11 mouse cellular contexts compared by ENCODE assay signal in the genomic region with DNA sequence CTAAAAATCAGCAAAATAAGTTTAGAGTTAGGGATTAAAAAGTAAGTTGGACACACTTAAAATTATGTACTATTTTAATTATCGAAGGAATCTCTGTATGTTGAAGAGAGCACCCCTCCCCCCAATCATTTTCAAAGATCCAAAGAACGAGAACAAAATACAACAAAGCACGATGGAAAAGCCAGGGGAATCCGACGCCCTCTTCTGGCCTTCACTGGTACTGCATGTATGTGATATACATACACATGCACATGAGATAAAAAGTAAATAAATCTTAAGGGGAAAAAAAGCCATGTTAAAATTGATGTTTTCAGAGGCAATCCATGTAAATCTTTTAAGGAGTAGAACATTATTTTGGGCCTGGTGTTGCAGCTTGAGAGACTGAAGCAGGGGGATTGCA.
A peak's percentile ranks its signal among the peaks of the same experiment; 100 is the strongest.
DNase-seq lines count a peak whose midpoint lies in the region; ATAC-seq and TF ChIP-seq lines count a peak whose summit lies in the region.
"Had no signal": no experiment of that assay in that cellular context is flagged by ENCODE, and none has a peak within 500 bp of the region (broad histone marks: within the 10 kb centered on the region; RNA-seq: fewer than 3 reads in every experiment).

No protein-coding gene starts in this region.

- no peaks in the 10 kb centered on the region for H3K27me3 ChIP-seq in midbrain, postnatal 0 days (ENCODE audit: insufficient read depth, low read length)
- H3K27me3 ChIP-seq: neural tube, embryonic 12.5 days had no signal

- H3K4me2 ChIP-seq in midbrain, postnatal 0 days (ENCODE audit: low read depth, low read length, poor library complexity, severe bottlenecking), result no peak overlapping the region
- H3K4me2 ChIP-seq: neural tube, embryonic 12.5 days had no signal

- H3K36me3 ChIP-seq in midbrain, postnatal 0 days (ENCODE audit: insufficient read depth, low read length), result no peaks in the 10 kb centered on the region
- H3K36me3 ChIP-seq: heart, embryonic 10.5 days; neural tube, embryonic 12.5 days had no signal

- 20% methylated on average over 5 of the region's 5 CpGs for WGBS in midbrain, postnatal 0 days

- peak; percentile 75 for TF ChIP-seq CTCF in layer of hippocampus, adult 2 months (conservative IDR thresholded peaks at IDR 0.05)
- TF ChIP-seq CTCF in midbrain, postnatal 0 days (IDR thresholded peaks at IDR 0.05), result peak; percentile 71

- no peaks in the 10 kb centered on the region for H3K9me3 ChIP-seq in midbrain, postnatal 0 days (ENCODE audit: low read length)
- H3K9me3 ChIP-seq: heart, embryonic 10.5 days; neural tube, embryonic 12.5 days had no signal

- no peaks in the 10 kb centered on the region for H3K4me1 ChIP-seq in midbrain, postnatal 0 days (ENCODE audit: insufficient read depth, low read length)
- H3K4me1 ChIP-seq: neural tube, embryonic 12.5 days had no signal

- no peak overlapping the region for H3K4me3 ChIP-seq in layer of hippocampus, adult 2 months
- no peak overlapping the region for H3K4me3 ChIP-seq in midbrain, postnatal 0 days (ENCODE audit: low read depth, low read length)
- H3K4me3 ChIP-seq: heart, embryonic 10.5 days; neural tube, embryonic 12.5 days had no signal

- no peak for ATAC-seq in midbrain, postnatal 0 days (ENCODE audit: low FRiP score)

- H3K9ac ChIP-seq in midbrain, postnatal 0 days (replicated peaks; ENCODE audit: low read length, poor library complexity, severe bottlenecking), result no peak overlapping the region
- H3K9ac ChIP-seq: neural tube, embryonic 12.5 days had no signal

- no peak overlapping the region for H3K27ac ChIP-seq in layer of hippocampus, adult 2 months
- no peak overlapping the region for H3K27ac ChIP-seq in midbrain, postnatal 0 days (ENCODE audit: low read depth, low read length)
- H3K27ac ChIP-seq: heart, embryonic 10.5 days; neural tube, embryonic 12.5 days had no signal

- peak; percentile 26 to 42 for DNase-seq in cerebellum, postnatal 10 days
- no peak for DNase-seq in cerebellum, adult 9-11 months
- no peak for DNase-seq in layer of hippocampus, adult 2 months (ENCODE audit: low spot score in 2 of 2)
- DNase-seq in layer of hippocampus, adult 9-10 months (ENCODE audit: low spot score), result no peak
- DNase-seq in right cerebral cortex, postnatal 14 days, result peak; percentile 17
- DNase-seq in right cerebral cortex, adult 2 months (ENCODE audit: low spot score in 2 of 2), result no peak
- DNase-seq in midbrain, postnatal 0 days (ENCODE audit: low spot score), result no peak
- DNase-seq in heart, adult 18-20 months, result no peak
- DNase-seq: cerebellum, adult 8-10 months had no signal

Comparison
In these comparisons a context has a peak if more than half of its experiments do, and no peak if none do; other contexts are left out.
1. DNase-seq: peak in cerebellum, postnatal 10 days (2 of 2) and right cerebral cortex, postnatal 14 days (single experiment); none in cerebellum, adult 9-11 months (single experiment), layer of hippocampus, adult 2 months (0 of 2), layer of hippocampus, adult 9-10 months (single experiment), right cerebral cortex, adult 2 months (0 of 2), midbrain, postnatal 0 days (single experiment) and heart, adult 18-20 months (0 of 2).